Mouse (Mus musculus) layer of hippocampus, adult 8-10 months (tissue): ENCODE measurements at regions not wholly inside any gene's neighbourhood (a gene's known extent, or its start where the extent isn't known, plus 50 kb on each side); places are given as distances from the start of the nearest gene placed in this dataset.
"Not testable (repeated sequence)": the region's sequence is repeated elsewhere in the genome, so short reads cannot be mapped to it uniquely, and the experiment has no call there.

ENCODE experiments used
- DNase-seq, 2 experiments: peaks; one replicate each; pipeline ENCODE4 v3.0.0; 2022; ENCODE audit warnings: low spot score in 2 of 2

DNA sequence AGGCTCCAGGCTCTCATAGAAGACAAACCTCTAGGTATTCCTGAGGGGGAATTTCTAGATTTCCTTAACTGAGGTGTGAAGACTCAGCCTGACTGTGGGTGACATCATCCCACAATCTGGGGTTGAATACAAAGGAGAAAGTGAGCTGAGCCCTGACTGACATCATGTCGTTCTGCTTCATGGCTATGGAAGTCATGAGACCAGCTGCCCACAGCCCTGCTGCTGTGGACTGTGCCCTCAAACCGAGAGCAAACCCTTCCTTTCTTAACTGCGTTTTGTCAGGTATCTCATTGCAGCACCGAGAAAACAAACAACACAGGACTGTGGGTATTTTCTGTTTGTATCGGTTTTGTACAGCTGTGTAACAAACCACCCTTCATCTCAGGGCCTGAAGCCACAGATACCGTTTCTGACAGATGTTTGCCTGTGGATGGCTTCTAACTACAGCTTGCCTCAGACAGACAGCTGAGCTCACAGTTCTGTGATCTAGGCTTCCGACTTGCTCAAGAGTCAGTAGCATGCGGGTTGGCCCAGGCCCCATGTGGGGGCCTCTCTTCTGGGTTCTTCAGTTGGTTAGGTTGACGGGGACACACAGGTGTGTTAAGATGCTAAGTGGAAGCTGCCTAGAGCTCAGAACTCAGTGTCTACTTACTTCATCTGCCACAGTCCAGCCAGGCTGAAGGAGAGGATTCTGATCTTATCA lies 150.9 kb downstream of the Tpra1 start:
- no peak for DNase-seq

DNA sequence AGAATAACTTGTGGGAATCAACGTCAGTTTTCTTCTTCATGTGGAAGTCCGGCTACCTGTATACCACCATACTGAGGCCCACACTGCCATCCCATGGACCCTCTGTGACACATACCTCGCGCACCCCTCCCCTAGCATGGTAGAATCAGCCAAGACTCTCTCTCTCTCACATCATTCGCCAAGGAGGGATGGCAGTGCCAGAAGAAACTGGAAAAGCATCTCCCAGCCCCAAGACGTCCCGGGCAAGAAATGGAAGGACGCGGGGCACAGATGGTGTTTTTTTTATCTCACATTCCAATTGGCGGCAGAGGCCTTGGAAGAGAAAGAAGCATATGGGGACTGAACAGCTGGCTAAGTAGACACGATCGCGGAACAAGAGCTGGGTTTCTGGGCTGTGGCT lies 152.0 kb downstream of the Tpra1 start:
- DNase-seq, result peak in 1 of 2 experiments; percentile 37

DNA sequence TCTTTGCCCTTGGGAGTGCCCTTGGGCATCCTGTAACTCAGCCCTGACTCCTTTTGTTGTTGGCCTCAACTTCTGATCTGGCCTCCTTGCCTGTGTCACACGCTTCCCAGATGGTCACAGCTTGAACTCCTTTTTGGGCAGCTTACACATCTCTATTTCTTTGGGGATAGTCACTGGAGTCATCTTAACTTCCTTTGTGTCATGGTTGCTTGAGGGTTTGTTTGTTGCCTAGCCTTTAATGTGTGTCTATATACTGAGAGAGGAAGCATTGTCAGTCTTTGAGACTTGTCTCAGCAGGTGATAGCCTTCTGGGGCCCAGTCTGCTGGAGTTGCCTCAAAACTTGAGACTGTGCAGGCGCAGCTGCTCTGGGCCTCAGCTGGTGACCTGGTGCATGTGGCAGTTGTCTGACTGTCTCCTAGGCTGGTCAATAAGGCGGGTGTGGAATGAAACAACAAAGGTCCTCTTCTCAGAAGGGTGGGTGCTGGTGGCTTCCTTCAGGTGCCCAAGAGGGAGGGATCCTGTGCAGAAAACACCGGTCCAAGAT lies 157.5 kb downstream of the Tpra1 start:
- no peak for DNase-seq

- no peak for DNase-seq
Observed at GRCm38 (mm10) chr6:89064977-89065580, 163.0 kb downstream of the Tpra1 start.

GRCm38 (mm10) chr6:89066588-89066987 lies 164.5 kb downstream of the Tpra1 start:
- no peak for DNase-seq

DNA sequence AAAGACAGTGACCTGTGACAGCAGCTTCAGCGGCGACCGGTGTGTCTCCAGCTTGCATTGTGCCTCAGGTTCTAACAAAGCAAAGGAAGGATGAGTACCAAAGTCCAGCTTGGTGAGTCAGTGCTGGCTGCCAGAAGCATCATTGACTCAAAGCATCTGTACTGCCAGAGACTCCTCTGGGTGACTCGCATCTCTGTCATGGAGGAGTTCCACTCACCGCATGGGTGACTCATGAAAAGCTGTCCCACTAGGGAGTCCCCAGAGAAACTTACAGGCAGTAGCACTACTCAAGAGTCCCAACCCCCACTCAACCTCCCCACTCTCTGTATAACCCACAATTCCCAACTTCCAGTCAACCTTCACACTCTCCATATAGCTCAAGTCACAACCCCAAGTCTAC lies 166.2 kb downstream of the Tpra1 start:
- DNase-seq, result no peak

DNA sequence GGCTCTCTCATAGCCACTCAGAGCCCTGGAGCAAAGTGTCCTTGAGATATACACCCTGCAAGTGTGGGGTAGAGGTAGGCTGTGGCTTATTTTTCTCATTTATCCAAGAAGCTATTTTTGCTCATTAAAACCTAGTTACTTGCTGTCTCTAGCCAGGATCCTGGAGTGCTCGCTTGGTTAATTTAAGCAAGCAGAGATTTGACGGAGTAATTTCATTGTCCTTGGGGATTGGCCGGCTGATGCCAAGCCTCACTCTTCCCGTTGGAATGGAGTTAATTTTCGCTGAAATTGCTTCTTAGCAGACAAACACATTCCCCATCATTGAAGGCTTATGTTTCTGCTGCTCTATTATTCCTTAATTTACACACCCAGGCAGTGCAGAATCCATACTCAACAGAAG lies 167.1 kb downstream of the Tpra1 start:
- DNase-seq, result no peak

GRCm38 (mm10) chr6:89070011-89070410 lies 168.0 kb downstream of the Tpra1 start:
- DNase-seq, result no peak

DNA sequence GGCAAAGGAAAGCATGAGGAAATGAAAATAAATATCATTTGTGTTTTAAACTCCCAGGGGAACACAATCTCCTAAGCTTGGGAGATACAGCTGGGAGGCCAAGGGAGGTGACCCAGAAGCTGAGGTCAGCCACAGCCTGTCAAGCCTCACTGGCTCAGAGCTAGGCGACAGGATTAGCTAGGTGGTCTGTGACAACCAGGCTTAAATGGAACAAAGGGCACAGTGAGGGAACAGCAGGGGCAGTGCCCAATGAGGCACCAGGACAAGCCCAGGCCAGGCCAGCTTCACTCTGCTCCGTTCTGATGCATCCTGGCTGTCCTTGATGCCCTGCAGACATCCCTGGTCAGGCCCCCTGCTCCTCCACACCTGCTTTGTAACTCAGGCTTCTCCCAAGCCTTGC lies 169.7 kb downstream of the Tpra1 start:
- no peak for DNase-seq

DNA sequence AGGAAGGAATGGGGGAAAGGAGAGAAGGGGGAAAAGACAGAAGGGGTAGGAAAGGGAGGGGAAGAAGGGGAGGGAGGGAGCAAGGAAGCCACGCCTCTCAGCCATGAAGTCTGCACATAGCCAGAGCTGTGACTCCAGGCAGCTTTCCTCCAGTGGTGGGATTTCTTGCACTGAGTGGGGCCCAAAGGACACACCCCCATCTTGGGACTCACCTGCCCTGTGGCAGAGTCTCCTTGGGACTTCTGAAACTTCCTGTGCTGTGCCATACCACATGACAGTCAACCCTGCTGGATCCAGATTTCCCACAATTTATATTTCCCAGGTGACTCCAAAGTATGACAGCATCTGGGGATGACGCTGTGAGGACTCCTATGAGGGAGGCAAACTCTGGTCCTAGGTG lies 170.5 kb downstream of the Tpra1 start:
- DNase-seq, result no peak

GRCm38 (mm10) chr6:89081624-89082300 lies 179.7 kb downstream of the Tpra1 start:
- DNase-seq, result no peak

- no peak for DNase-seq
Observed at GRCm38 (mm10) chr6:89084437-89084836, 182.4 kb downstream of the Tpra1 start.

GRCm38 (mm10) chr6:89085151-89085550 lies 183.1 kb downstream of the Tpra1 start:
- DNase-seq, result peak; percentile 19 to 21

GRCm38 (mm10) chr6:89087620-89088019 lies 185.6 kb downstream of the Tpra1 start:
- DNase-seq, result no peak

DNA sequence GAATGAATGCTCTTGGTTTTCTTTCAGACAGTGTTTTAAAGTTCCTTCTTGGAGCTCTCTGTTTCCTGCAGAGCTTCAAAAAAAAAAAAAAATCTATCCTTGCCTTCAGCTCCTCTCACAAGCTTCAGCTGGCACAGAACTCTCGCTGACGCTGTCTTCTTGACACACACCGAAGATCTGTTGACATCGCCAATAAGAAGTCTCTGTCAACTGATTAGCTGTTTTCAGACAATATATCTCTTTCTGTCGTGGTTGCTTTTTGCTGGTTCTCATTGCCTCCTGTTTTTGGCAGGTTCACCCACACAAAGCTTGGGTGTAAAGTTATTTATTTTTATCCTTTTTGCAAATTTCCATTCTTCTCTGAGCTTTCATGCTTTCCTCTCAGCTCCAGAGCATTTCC lies 188.0 kb downstream of the Tpra1 start:
- DNase-seq, result no peak

GRCm38 (mm10) chr6:89095911-89096310 lies 193.9 kb downstream of the Tpra1 start:
- no peak for DNase-seq

DNA sequence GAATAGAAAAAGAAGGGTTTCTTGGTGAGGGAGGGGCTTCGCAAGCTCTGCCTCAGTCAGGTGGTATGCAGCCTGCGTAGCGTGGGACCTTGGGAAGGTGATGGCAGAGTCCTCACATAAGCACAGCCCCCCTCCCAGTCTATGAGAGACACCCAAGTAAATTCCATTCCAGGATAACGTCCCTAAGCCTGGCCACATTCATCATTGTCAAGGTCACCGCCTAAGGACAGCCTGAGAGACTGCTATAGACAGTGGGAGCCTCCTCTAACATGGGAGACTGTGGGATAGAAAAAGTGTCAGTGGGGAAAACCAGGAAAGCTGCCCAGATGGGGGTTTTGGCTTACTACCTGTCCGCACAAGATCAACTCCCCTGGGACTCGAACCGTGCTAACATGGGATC lies 195.5 kb downstream of the Tpra1 start:
- DNase-seq, result no peak

GRCm38 (mm10) chr6:89119241-89119640 lies 217.2 kb downstream of the Tpra1 start:
- DNase-seq, result no peak

DNA sequence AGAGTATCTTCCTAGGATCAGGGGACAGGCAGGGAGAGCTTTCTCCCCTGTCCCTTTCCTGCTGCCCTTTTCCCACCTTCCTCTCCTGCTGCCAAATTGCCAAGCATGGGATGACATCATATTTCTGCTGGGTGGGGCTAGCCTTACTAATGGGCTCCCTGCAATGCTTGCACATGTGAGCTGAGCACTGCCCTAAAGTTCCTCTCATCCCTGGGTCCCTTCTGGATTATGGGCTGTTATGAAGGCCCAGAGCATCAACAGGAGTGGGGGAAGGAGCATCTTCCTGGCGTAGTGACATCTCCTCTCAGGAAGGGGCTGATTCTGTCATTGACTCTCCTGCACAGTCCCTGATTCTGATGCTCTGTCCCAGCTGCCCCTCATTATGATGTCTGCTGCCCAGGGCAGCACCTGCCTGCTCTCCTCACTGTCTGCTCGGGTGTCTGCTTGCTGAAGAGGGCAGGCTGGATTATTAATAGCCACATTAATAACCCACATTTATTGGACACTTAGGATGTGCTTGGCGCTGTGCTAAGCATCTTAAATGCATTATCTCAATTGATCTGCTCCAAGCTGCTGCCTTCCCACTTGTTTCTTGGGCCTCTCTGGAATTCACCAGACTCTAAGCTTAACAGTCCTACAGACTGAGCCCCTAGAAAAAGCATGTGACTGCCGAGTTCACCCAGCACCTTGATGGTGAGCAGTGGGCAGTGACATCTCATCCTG lies 219.1 kb downstream of the Tpra1 start:
- no peak for DNase-seq

DNA sequence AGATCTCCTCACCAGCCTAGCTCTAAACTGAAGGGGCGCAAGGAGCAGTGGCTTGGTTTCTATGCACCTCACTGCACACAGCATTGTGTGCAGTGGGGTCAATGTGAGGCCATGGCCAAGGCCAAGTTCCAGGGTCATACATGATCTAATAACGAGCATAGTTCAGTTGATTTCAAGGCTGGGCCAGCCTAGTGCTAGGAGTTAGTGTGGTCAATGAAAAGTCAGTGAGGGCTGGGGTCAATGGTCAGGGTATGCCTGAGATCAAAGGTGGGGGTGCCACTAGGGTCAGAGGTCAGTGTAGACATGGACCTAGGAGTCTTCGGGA lies 219.7 kb downstream of the Tpra1 start:
- no peak for DNase-seq

- DNase-seq, result no peak
Observed at GRCm38 (mm10) chr6:89125916-89126315, 223.9 kb downstream of the Tpra1 start.

DNA sequence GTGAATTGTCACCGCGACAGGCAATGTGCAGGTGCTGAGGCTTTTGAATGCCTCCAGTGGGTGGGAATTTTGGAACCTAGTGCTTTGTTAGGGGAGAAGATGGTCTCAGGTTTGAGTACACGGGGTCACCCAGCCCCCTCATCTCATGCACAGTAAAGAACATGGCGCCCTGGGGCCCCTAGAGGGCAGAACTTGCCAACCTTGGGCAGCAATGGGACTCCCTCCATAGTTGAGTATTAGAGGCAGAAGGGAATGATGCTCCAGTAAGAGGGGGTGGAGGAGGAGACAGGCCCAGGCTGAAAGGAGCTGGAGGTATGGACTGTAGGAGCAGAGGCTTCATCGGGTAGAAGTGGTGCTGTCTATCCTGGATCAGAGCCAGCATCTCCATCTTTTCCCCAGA lies 226.1 kb downstream of the Tpra1 start:
- not testable (repeated sequence) for DNase-seq
